8 mouse cellular contexts compared by ENCODE assay signal in genomic region chr3:26095551-26095950, GRCm38 (mm10).
DNase-seq lines count a peak whose midpoint lies in the region; ATAC-seq and TF ChIP-seq lines count a peak whose summit lies in the region.
"Had no signal": no experiment of that assay in that cellular context is flagged by ENCODE, and none has a peak within 500 bp of the region (broad histone marks: within the 10 kb centered on the region; RNA-seq: fewer than 3 reads in every experiment).

No protein-coding gene starts in this region.

- no peak overlapping the region for H3K4me2 ChIP-seq in hindbrain, postnatal 0 days (ENCODE audit: low read depth, low read length)
- no peak overlapping the region for H3K4me2 ChIP-seq in hindbrain, embryonic 13.5 days

- no peak for TF ChIP-seq EP300 in ES-Bruce4 (IDR thresholded peaks at IDR 0.05; ENCODE audit: insufficient read depth, low read depth, low read length)

- no peak overlapping the region for H3K9ac ChIP-seq in hindbrain, postnatal 0 days (replicated peaks; ENCODE audit: low read length)
- H3K9ac ChIP-seq in hindbrain, embryonic 13.5 days: no peak overlapping the region
- no peak overlapping the region for H3K9ac ChIP-seq in ES-Bruce4 (ENCODE audit: low read depth, poor library complexity, severe bottlenecking)

- ATAC-seq in hindbrain, postnatal 0 days: no peak
- no peak for ATAC-seq in hindbrain, embryonic 13.5 days (ENCODE audit: low FRiP score)

- no peaks in the 10 kb centered on the region for H3K4me1 ChIP-seq in hindbrain, postnatal 0 days (ENCODE audit: insufficient read depth, low read length)
- H3K4me1 ChIP-seq in hindbrain, embryonic 13.5 days (replicated peaks): no peaks in the 10 kb centered on the region
- H3K4me1 ChIP-seq in ES-Bruce4 (ENCODE audit: control insufficient read depth, insufficient read depth, low read length): no peaks in the 10 kb centered on the region

- H3K9me3 ChIP-seq in hindbrain, postnatal 0 days (ENCODE audit: low read length): no peaks in the 10 kb centered on the region
- no peaks in the 10 kb centered on the region for H3K9me3 ChIP-seq in hindbrain, embryonic 13.5 days
- H3K9me3 ChIP-seq in ES-Bruce4 (replicated peaks; ENCODE audit: control insufficient read depth, insufficient read depth, low read length, poor library complexity, severe bottlenecking): no peaks in the 10 kb centered on the region

- no peak for TF ChIP-seq POLR2A in ES-Bruce4 (IDR thresholded peaks at IDR 0.05; ENCODE audit: insufficient read depth, low read length)

- H3K36me3 ChIP-seq in hindbrain, postnatal 0 days (ENCODE audit: insufficient read depth, low read length): no peaks in the 10 kb centered on the region
- H3K36me3 ChIP-seq in hindbrain, embryonic 13.5 days: no peaks in the 10 kb centered on the region
- no peaks in the 10 kb centered on the region for H3K36me3 ChIP-seq in ES-Bruce4 (ENCODE audit: control insufficient read depth, insufficient read depth, low read length, poor library complexity, severe bottlenecking)

- DNase-seq in hindbrain, postnatal 0 days (ENCODE audit: low spot score): no peak
- DNase-seq in 416B (ENCODE audit: low read depth): peak; percentile 5
- DNase-seq in embryo, embryonic 10.5 days (ENCODE audit: low spot score): peak; percentile 15
- DNase-seq in urinary bladder, postnatal 25 days (ENCODE audit: low spot score): no peak
- DNase-seq in gastrocnemius, adult 8-10 months (ENCODE audit: low spot score in 2 of 2): no peak
- DNase-seq: thymus, adult 18-20 months had no signal

- no peaks in the 10 kb centered on the region for H3K27me3 ChIP-seq in hindbrain, postnatal 0 days (ENCODE audit: insufficient read depth, low read length)
- H3K27me3 ChIP-seq in hindbrain, embryonic 13.5 days: no peaks in the 10 kb centered on the region
- no peaks in the 10 kb centered on the region for H3K27me3 ChIP-seq in ES-Bruce4 (ENCODE audit: control insufficient read depth, insufficient read depth, low read length, poor library complexity, severe bottlenecking)

- no peak overlapping the region for H3K4me3 ChIP-seq in hindbrain, postnatal 0 days (ENCODE audit: low read length)
- no peak overlapping the region for H3K4me3 ChIP-seq in hindbrain, embryonic 13.5 days
- H3K4me3 ChIP-seq in ES-Bruce4 (ENCODE audit: low read depth, low read length): no peak overlapping the region

- peak; percentile 57 for TF ChIP-seq CTCF in hindbrain, postnatal 0 days (IDR thresholded peaks at IDR 0.05; ENCODE audit: low read depth)
- TF ChIP-seq CTCF in ES-Bruce4 (IDR thresholded peaks at IDR 0.05; ENCODE audit: low read depth, low read length): peak; percentile 28

- no peak overlapping the region for H3K27ac ChIP-seq in hindbrain, postnatal 0 days
- no peak overlapping the region for H3K27ac ChIP-seq in hindbrain, embryonic 13.5 days
- H3K27ac ChIP-seq in ES-Bruce4 (ENCODE audit: insufficient read depth, low read length): no peak overlapping the region

Comparison
In these comparisons a context has a peak if more than half of its experiments do, and no peak if none do; other contexts are left out.
1. DNase-seq: peak in 416B (single experiment) and embryo, embryonic 10.5 days (single experiment); none in hindbrain, postnatal 0 days (single experiment), urinary bladder, postnatal 25 days (single experiment) and gastrocnemius, adult 8-10 months (0 of 2).